ENCODE assay signal across 10 mouse cellular contexts in genomic region chr10:14089488-14089887, GRCm38 (mm10).
DNase-seq lines count a peak whose midpoint lies in the region; ATAC-seq and TF ChIP-seq lines count a peak whose summit lies in the region.
"Had no signal": no experiment of that assay in that cellular context is flagged by ENCODE, and none has a peak within 500 bp of the region (broad histone marks: within the 10 kb centered on the region; RNA-seq: fewer than 3 reads in every experiment).

No protein-coding gene starts in this region.

- no peak overlapping the region for H3K4me3 ChIP-seq in heart, embryonic 11.5 days (ENCODE audit: low read depth, low read length)
- H3K4me3 ChIP-seq in heart, embryonic 12.5 days: no peak overlapping the region
- no peak overlapping the region for H3K4me3 ChIP-seq in thymus, adult 2 months (ENCODE audit: control insufficient read depth, insufficient read depth, low read length)
- H3K4me3 ChIP-seq in kidney, postnatal 0 days (replicated peaks; ENCODE audit: low read depth, low read length): no peak overlapping the region
- H3K4me3 ChIP-seq in small intestine, adult 2 months (ENCODE audit: low read depth, low read length): no peak overlapping the region
- H3K4me3 ChIP-seq: limb, embryonic 15.5 days had no signal

- 0 out of 2 replicates have a peak, but pooled peaks have one; percentile 39 for ATAC-seq in heart, embryonic 11.5 days (replicated peaks; ENCODE audit: insufficient number of reproducible peaks, low FRiP score, low TSS enrichment)
- ATAC-seq in heart, embryonic 12.5 days (ENCODE audit: insufficient number of reproducible peaks, low FRiP score): no peak
- ATAC-seq in kidney, postnatal 0 days (replicated peaks; ENCODE audit: low FRiP score, low read depth): no peak

- no peak overlapping the region for H3K4me2 ChIP-seq in heart, embryonic 11.5 days
- H3K4me2 ChIP-seq in heart, embryonic 12.5 days: no peak overlapping the region
- no peak overlapping the region for H3K4me2 ChIP-seq in kidney, postnatal 0 days (ENCODE audit: low read length)
- H3K4me2 ChIP-seq: limb, embryonic 15.5 days had no signal

- no peaks in the 10 kb centered on the region for H3K9me3 ChIP-seq in heart, embryonic 11.5 days (replicated peaks; ENCODE audit: control insufficient read depth, low read length)
- H3K9me3 ChIP-seq in heart, embryonic 12.5 days (replicated peaks): no peaks in the 10 kb centered on the region
- H3K9me3 ChIP-seq in kidney, postnatal 0 days (replicated peaks; ENCODE audit: low read length): no peaks in the 10 kb centered on the region
- H3K9me3 ChIP-seq: limb, embryonic 15.5 days had no signal

- peak; percentile 12 for DNase-seq in thymus, postnatal 0 days (ENCODE audit: low spot score)
- DNase-seq in thymus, adult 2 months: no peak
- DNase-seq in kidney, postnatal 0 days (ENCODE audit: low spot score): peak; percentile 41
- DNase-seq in ovary, adult 18-20 months (ENCODE audit: low spot score): no peak
- DNase-seq in frontal cortex, postnatal 10 days (ENCODE audit: low spot score in 2 of 2): no peak
- DNase-seq: gastrocnemius, postnatal 25 days had no signal

- no peaks in the 10 kb centered on the region for H3K36me3 ChIP-seq in heart, embryonic 11.5 days (ENCODE audit: control insufficient read depth, insufficient read depth, low read length)
- H3K36me3 ChIP-seq in heart, embryonic 12.5 days: no peaks in the 10 kb centered on the region
- no peaks in the 10 kb centered on the region for H3K36me3 ChIP-seq in thymus, adult 2 months (ENCODE audit: control insufficient read depth, insufficient read depth, low read length)
- H3K36me3 ChIP-seq in kidney, postnatal 0 days (ENCODE audit: insufficient read depth, low read length): no peaks in the 10 kb centered on the region
- H3K36me3 ChIP-seq in small intestine, adult 2 months (ENCODE audit: control insufficient read depth, insufficient read depth, low read length): no peaks in the 10 kb centered on the region
- H3K36me3 ChIP-seq: limb, embryonic 15.5 days had no signal

- 0 out of 2 replicates have a peak, but pooled peaks cover 4% of the 10 kb centered on the region for H3K4me1 ChIP-seq in heart, embryonic 11.5 days (ENCODE audit: control insufficient read depth, insufficient read depth, low read length)
- peaks cover 19% of the 10 kb centered on the region for H3K4me1 ChIP-seq in heart, embryonic 12.5 days (replicated peaks)
- H3K4me1 ChIP-seq in thymus, adult 2 months (replicated peaks; ENCODE audit: control insufficient read depth, insufficient read depth, low read length): peaks cover 12% of the 10 kb centered on the region
- H3K4me1 ChIP-seq in kidney, postnatal 0 days (replicated peaks; ENCODE audit: insufficient read depth, low read length): no peaks in the 10 kb centered on the region
- peaks cover 9% of the 10 kb centered on the region; the same call in 1 of the 2 replicates for H3K4me1 ChIP-seq in small intestine, adult 2 months (ENCODE audit: control insufficient read depth, insufficient read depth, insufficient read length, low read length)

- H3K27me3 ChIP-seq in heart, embryonic 11.5 days (ENCODE audit: control insufficient read depth, insufficient read depth, low read length): no peaks in the 10 kb centered on the region
- no peaks in the 10 kb centered on the region for H3K27me3 ChIP-seq in heart, embryonic 12.5 days (replicated peaks)
- H3K27me3 ChIP-seq in thymus, adult 2 months (ENCODE audit: control insufficient read depth, insufficient read depth, low read length): no peaks in the 10 kb centered on the region
- no peaks in the 10 kb centered on the region for H3K27me3 ChIP-seq in kidney, postnatal 0 days (ENCODE audit: insufficient read depth, low read length)
- no peaks in the 10 kb centered on the region for H3K27me3 ChIP-seq in small intestine, adult 2 months (ENCODE audit: control insufficient read depth, insufficient read depth, low read length)
- H3K27me3 ChIP-seq: limb, embryonic 15.5 days had no signal

- 48% methylated on average over 9 of the region's 9 CpGs for WGBS in heart, embryonic 11.5 days (ENCODE audit: insufficient replicate concordance)
- 53% methylated on average over 9 of the region's 9 CpGs for WGBS in heart, embryonic 12.5 days
- WGBS in thymus, adult 2 months: 92% methylated on average over 9 of the region's 9 CpGs
- WGBS in kidney, postnatal 0 days: 57% methylated on average over 9 of the region's 9 CpGs
- WGBS in small intestine, adult 2 months: 70% methylated on average over 9 of the region's 9 CpGs

- no peak overlapping the region for H3K27ac ChIP-seq in heart, embryonic 11.5 days (ENCODE audit: low read depth, low read length)
- H3K27ac ChIP-seq in heart, embryonic 12.5 days (ENCODE audit: poor library complexity, severe bottlenecking): no peak overlapping the region
- no peak overlapping the region for H3K27ac ChIP-seq in thymus, adult 2 months (ENCODE audit: control insufficient read depth, insufficient read depth, low read length)
- no peak overlapping the region for H3K27ac ChIP-seq in kidney, postnatal 0 days
- no peak overlapping the region for H3K27ac ChIP-seq in small intestine, adult 2 months (ENCODE audit: insufficient read depth, low read depth, low read length)
- H3K27ac ChIP-seq: limb, embryonic 15.5 days had no signal

- no peak for TF ChIP-seq CTCF in thymus, adult 2 months (IDR thresholded peaks at IDR 0.05; ENCODE audit: borderline replicate concordance, control insufficient read depth, extremely low read depth, insufficient read depth, low read length, poor library complexity)
- peak; percentile 68 for TF ChIP-seq CTCF in kidney, postnatal 0 days (IDR thresholded peaks at IDR 0.05; ENCODE audit: low read depth)
- TF ChIP-seq CTCF in small intestine, adult 2 months (IDR thresholded peaks at IDR 0.05; ENCODE audit: extremely low read depth, insufficient read length, insufficient replicate concordance, low read depth, low read length): peak; percentile 44; the same call in 1 of the 2 replicates

- TF ChIP-seq POLR2A in thymus, adult 2 months (IDR thresholded peaks at IDR 0.05; ENCODE audit: control insufficient read depth, extremely low read depth, insufficient read depth, low read length, poor library complexity): no peak
- no peak for TF ChIP-seq POLR2A in small intestine, adult 2 months (IDR thresholded peaks at IDR 0.05; ENCODE audit: low read depth, low read length)

- H3K9ac ChIP-seq in heart, embryonic 11.5 days (ENCODE audit: low read depth, low read length): no peak overlapping the region
- H3K9ac ChIP-seq in heart, embryonic 12.5 days: no peak overlapping the region
- H3K9ac ChIP-seq in kidney, postnatal 0 days (ENCODE audit: low read depth, low read length): no peak overlapping the region
- H3K9ac ChIP-seq: limb, embryonic 15.5 days had no signal

Comparison
In these comparisons a context has a peak if more than half of its experiments do, and no peak if none do; other contexts are left out.
1. DNase-seq: peak in thymus, postnatal 0 days (single experiment) and kidney, postnatal 0 days (single experiment); none in thymus, adult 2 months (single experiment), ovary, adult 18-20 months (single experiment) and frontal cortex, postnatal 10 days (0 of 2).